Mouse (Mus musculus): ENCODE data around the gene Tnik.

- TF ChIP-seq FLI1 (IDR thresholded peaks at IDR 0.05; ENCODE audit: low read length) (no peak), GATA1 (IDR thresholded peaks at IDR 0.05; ENCODE audit: borderline replicate concordance, low read length) (no peak)
Observed at GRCm38 (mm10) chr3:28332316-28332715, 69.3 kb downstream of the Tnik start.
